Mouse (Mus musculus) midbrain, postnatal 0 days (tissue): ENCODE measurements around the gene Ccdc88c. TPM values are rescaled to one million over a fixed set of nuclear protein-coding genes. Genes with fewer than 3 reads are reported as not detected.

Experiments
- ATAC-seq: fragments of 200-750 bp; cut with Nextera tagmentation; 2 replicates; pipeline ENCODE4 v1.8.0; 2017; ENCODE audit warnings: moderate number of reproducible peaks, mild to moderate bottlenecking, moderate TSS enrichment, moderate library complexity; ENCODE audit not compliant: low FRiP score
- DNase-seq: peaks from one replicate; pipeline ENCODE4 v3.0.0-alpha.2; 2015; ENCODE audit warnings: low spot score
- H3K27ac ChIP-seq: fragments of 300-500 bp; sonication (generic); 2 replicates; pipeline ENCODE4 v1.5.1; 2014; ENCODE audit warnings: low read depth, mild to moderate bottlenecking, low read length, mixed read lengths
- H3K27me3 ChIP-seq: fragments of 300-500 bp; sonication (generic); 2 replicates; pipeline ENCODE4 v1.6.1; 2014; ENCODE audit warnings: low read length, control low read depth, mixed read lengths; ENCODE audit not compliant: insufficient read depth
- H3K36me3 ChIP-seq: fragments of 300-500 bp; sonication (generic); 2 replicates; pipeline ENCODE4 v1.6.1; 2014; ENCODE audit warnings: low read length, control low read depth, mixed read lengths; ENCODE audit not compliant: insufficient read depth
- H3K4me1 ChIP-seq: fragments of 300-500 bp; sonication (generic); 2 replicates; pipeline ENCODE4 v1.6.1; 2014; ENCODE audit warnings: mild to moderate bottlenecking, control low read depth, antibody characterized with exemption, low read length, mixed read lengths; ENCODE audit not compliant: insufficient read depth
- H3K4me2 ChIP-seq: fragments of 300-500 bp; sonication (generic); 2 replicates; pipeline ENCODE4 v1.6.1; 2014; ENCODE audit warnings: low read depth, mild to moderate bottlenecking, low read length, mixed read lengths; ENCODE audit not compliant: poor library complexity, severe bottlenecking
- H3K4me3 ChIP-seq: fragments of 300-500 bp; sonication (generic); 2 replicates; pipeline ENCODE4 v1.5.1; 2014; ENCODE audit warnings: low read depth, mild to moderate bottlenecking, low read length, moderate library complexity
- H3K9ac ChIP-seq: fragments of 300-500 bp; sonication (generic); replicated peaks from 2 replicates; pipeline ENCODE4 v1.6.1; 2014; ENCODE audit warnings: mild to moderate bottlenecking, low read length, moderate library complexity, mixed read lengths; ENCODE audit not compliant: poor library complexity, severe bottlenecking
- H3K9me3 ChIP-seq: fragments of 300-500 bp; sonication (generic); 2 replicates; pipeline ENCODE4 v1.6.1; 2016; ENCODE audit warnings: low read length, control low read depth
- CTCF ChIP-seq: IDR thresholded peaks from 2 replicates; pipeline ENCODE4 v1.5.1; 2016; ENCODE audit warnings: antibody characterized with exemption, mild to moderate bottlenecking
- WGBS: fragments of 180-500 bp; shearing (Covaris S2); extraction: QIAGEN DNeasy Blood & Tissue Kit; methylation state at CpG from one replicate; pipeline ENCODE4 v1.1.7; 2014; 5-methylcytosine and 5-hydroxymethylcytosine counted together
- polyA plus RNA-seq: library from polyadenylated mRNA; unstranded; fragments of >200 nt; fragmentation: Nextera tagmentation; extraction: Ambion mirVana; gene quantifications from 2 replicates; pipeline ENCODE4 v1.2.1, GENCODE M21; 2015
- total RNA-seq: library from RNA; depleted of rRNA; stranded (reverse); fragments of >200 nt; gene quantifications from 2 replicates; pipeline ENCODE4 v1.2.3, GENCODE M21; 2014

Gene Ccdc88c
- total and polyA plus RNA-seq, 2 experiments from 2014 or later = 12.6 to 24.8 TPM

DNA sequence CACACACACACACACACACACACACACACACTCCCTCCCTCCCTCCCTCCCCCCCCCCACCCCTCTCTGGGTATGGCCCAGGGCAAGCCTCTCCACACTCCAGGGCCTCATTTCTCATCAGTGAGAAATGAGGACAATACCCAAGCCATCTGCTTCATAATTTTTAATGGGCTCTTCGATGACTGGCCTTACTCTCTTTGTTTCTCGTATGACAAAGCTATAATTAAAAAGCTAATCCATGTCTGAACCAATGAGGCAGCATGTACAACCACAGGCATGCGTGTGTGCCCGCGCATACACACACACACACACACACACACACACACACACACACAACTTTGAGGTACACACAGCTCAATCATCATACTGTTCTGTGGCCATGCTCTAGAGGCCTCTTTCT lies 23.9 kb downstream of the Ccdc88c start:
- H3K4me3 ChIP-seq = no peak overlapping the region
- ATAC-seq = 0 out of 2 replicates have a peak, but pooled peaks have one; percentile 18
- no peak for DNase-seq
- TF ChIP-seq CTCF = no peak
- peaks cover 3% of the 10 kb centered on the region; the same call in 1 of the 2 replicates for H3K4me1 ChIP-seq
- no peaks in the 10 kb centered on the region for H3K27me3 ChIP-seq
- H3K9ac ChIP-seq = no peak overlapping the region
- no peaks in the 10 kb centered on the region for H3K36me3 ChIP-seq
- H3K4me2 ChIP-seq = no peak overlapping the region
- 62% methylated on average over 5 of the region's 5 CpGs for WGBS
- no peak overlapping the region for H3K27ac ChIP-seq
- H3K9me3 ChIP-seq = no peaks in the 10 kb centered on the region

DNA sequence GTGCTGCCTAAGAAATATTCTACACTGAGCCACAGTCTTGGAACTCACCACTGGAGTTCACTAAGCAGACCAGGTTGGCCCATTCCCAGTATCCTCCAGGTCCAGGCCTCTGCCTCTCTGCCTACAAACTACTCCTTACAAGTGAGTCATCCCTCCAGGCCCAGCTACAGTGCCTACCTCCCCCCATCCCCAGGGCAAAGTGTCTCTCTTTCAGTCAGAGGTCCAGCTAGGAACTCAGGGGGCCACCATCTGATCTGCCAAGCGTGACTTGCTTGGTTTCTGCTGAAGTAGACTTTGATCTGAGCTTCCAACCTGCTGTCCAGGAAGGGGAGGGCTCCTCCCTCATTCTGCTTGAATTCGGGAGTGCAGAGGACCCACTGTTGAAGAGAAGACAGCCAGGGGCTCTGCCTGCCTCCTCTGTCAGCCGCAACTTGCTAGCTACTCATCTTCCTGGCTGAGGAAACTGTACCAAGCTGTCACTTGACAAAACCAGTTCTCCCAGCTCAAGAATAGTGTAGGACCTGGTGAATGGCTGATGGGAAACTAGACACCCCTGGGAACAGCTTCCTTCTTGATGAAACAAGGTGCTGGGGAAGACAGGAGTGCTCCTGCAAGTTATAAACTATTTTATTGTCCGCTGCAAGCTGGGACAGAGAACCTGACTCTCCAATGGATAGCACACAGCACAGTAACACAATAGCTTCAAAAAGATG lies 25.9 kb downstream of the Ccdc88c start:
- H3K27ac ChIP-seq = no peak overlapping the region
- DNase-seq (no peak), ATAC-seq (no peak)
- no peak for TF ChIP-seq CTCF
- H3K9me3 ChIP-seq = no peaks in the 10 kb centered on the region
- H3K4me1 ChIP-seq = 0 out of 2 replicates have a peak, but pooled peaks cover 3% of the 10 kb centered on the region
- no peak overlapping the region for H3K4me2 ChIP-seq
- H3K36me3 ChIP-seq = no peaks in the 10 kb centered on the region
- no peak overlapping the region for H3K4me3 ChIP-seq
- no peaks in the 10 kb centered on the region for H3K27me3 ChIP-seq
- H3K9ac ChIP-seq = no peak overlapping the region
- 49% methylated on average over 4 of the region's 4 CpGs for WGBS

DNA sequence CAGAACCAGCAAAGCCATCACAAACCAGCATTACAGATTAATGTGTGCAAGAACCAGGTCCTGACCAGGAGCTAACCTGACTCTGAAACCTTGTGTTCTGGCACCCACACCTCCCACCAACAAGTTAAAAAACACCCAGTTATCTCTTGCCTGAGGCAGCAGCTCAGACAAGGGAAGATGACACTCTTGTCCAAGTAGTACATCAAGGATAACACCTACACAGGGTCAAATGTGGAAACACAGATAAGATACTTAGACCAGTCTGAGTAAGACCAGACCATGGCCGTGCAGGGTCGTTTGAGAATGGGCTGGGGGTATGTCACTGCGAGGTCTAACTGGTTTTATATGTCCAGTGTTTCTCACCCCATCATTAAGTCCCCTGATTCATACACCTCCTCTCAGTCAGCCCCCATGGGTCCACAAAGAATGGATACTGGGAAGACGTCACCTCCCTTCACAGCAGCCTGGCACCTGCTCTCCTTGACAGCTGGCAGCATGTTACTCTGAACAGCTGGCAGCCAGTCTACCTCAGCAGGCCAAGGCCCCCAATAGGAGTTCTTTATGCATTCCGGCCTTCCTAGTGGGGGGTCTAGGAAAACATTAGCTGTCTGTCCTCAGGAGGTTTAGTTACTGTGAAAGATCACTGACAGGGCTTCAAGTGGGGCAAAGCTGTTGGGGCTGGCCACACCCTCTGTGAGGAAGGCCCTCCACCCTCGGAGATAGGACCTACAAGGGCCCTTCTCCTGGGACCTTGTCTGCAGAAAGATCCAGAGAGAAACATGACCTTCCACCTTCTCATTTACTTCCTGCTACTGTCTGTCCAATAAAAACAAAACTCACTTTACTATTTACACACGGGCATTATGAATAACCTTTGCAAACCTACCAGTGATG lies 29.5 kb downstream of the Ccdc88c start:
- no peaks in the 10 kb centered on the region for H3K27me3 ChIP-seq
- H3K4me2 ChIP-seq = no peak overlapping the region
- no peak for ATAC-seq
- H3K27ac ChIP-seq = no peak overlapping the region
- no peak for TF ChIP-seq CTCF
- no peak overlapping the region for H3K9ac ChIP-seq
- H3K9me3 ChIP-seq = no peaks in the 10 kb centered on the region
- H3K36me3 ChIP-seq = no peaks in the 10 kb centered on the region
- peaks cover 11% of the 10 kb centered on the region; the same call in 1 of the 2 replicates for H3K4me1 ChIP-seq
- no peak overlapping the region for H3K4me3 ChIP-seq
- 45% methylated on average over 7 of the region's 7 CpGs for WGBS
- DNase-seq = no peak

- Histone ChIP-seq H3K9ac (no peak overlapping the region), H3K4me2 (no peak overlapping the region), H3K36me3 (no peaks in the 10 kb centered on the region), H3K27ac (no peak overlapping the region), H3K4me3 (no peak overlapping the region), H3K4me1 (peaks cover 11% of the 10 kb centered on the region; the same call in 1 of the 2 replicates), H3K9me3 (no peaks in the 10 kb centered on the region), H3K27me3 (no peaks in the 10 kb centered on the region)
- TF ChIP-seq CTCF = no peak
- DNase-seq = no peak
- no peak for ATAC-seq
- 53% methylated on average over 8 of the region's 8 CpGs for WGBS
Observed at GRCm38 (mm10) chr12:100998564-100998962, 30.3 kb downstream of the Ccdc88c start.

GRCm38 (mm10) chr12:100997830-100998563 lies 30.9 kb downstream of the Ccdc88c start:
- TF ChIP-seq CTCF = no peak
- DNase-seq (no peak), ATAC-seq (no peak)
- no peaks in the 10 kb centered on the region for H3K36me3 ChIP-seq
- H3K9ac ChIP-seq = no peak overlapping the region
- no peaks in the 10 kb centered on the region for H3K9me3 ChIP-seq
- H3K27me3 ChIP-seq = no peaks in the 10 kb centered on the region
- no peak overlapping the region for H3K4me2 ChIP-seq
- WGBS = 18% methylated on average over 10 of the region's 10 CpGs
- peaks cover 11% of the 10 kb centered on the region; the same call in 1 of the 2 replicates for H3K4me1 ChIP-seq
- H3K27ac ChIP-seq = no peak overlapping the region
- H3K4me3 ChIP-seq = no peak overlapping the region
